Mouse (Mus musculus) myocyte (in vitro differentiated cells): Measurements from ENCODE around the gene Errfi1.

Source experiments
- MYOD1 ChIP-seq, 3 experiments: IDR thresholded peaks; one replicate each; pipeline ENCODE4 v1.6.1; 2011; ENCODE audit warnings: control low read depth in 2 of 3, low read depth in 2 of 3, mild to moderate bottlenecking in 2 of 3, moderate library complexity in 1 of 3; ENCODE audit not compliant: insufficient read length in 2 of 3, control insufficient read depth in 1 of 3
- POLR2A ChIP-seq: IDR thresholded peaks from one replicate; pipeline ENCODE4 v1.6.1; 2011; ENCODE audit warnings: low read depth, mild to moderate bottlenecking, control low read depth, moderate library complexity; ENCODE audit not compliant: insufficient read length

DNA sequence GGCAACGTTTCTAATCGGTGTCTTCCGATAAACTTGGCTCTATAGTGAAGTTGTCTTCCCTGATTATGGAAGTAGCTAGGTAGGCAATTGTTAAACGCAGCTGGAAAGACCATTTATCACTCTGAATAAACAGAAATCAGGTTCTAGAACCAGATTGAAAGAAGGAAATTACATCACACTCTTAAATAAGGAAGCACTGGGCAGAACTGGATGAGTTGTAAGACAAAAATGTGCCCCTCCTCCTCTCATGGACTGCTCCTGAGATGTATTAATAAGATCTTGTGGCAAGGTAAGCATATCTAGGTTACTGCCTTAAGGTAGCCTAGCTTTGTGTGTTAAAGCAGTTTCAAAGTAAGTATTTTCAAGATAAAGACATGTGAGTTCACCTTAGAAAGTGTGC lies 6.8 kb downstream of the Errfi1 start:
- TF ChIP-seq MYOD1 (IDR thresholded peaks at IDR 0.05; ENCODE audit: control insufficient read depth in 1 of 3, insufficient read length in 2 of 3, low read depth in 2 of 3) (no peak), POLR2A (no peak)
